Mouse (Mus musculus) CD8-positive naive resting alpha-beta T cell, adult 2 months (primary cell): ENCODE data around the gene Usp47.

Experiments used
- DNase-seq, 2 experiments: peaks; one replicate each; pipeline ENCODE4 v3.0.0; 2022; ENCODE audit warnings: low read depth in 2 of 2, low spot score in 2 of 2

Usp47 gene

DNA sequence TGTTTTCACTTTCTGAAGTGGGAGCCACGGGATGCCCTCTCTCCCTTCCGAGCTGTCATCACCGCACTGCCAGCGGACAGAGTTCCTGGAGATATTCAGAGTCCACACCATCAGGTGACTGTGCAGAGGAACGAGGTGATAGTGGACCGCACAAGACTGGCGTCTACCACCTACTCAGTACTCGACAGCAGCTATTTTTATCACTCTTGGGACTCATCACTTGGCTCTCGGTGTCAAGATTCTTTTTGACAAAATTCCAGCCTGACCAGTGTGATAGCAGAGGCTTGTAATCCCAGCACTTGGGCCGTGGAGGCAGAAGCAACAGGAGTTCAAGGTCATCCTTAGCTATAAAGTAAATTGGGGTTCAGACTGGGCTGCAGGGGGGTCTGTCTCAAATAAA is 125.8 kb downstream of the Usp47 start:
- no peak for DNase-seq

- no peak for DNase-seq
Measured at GRCm38 (mm10) chr7:112154445-112154844, 131.1 kb downstream of the Usp47 start.

DNA sequence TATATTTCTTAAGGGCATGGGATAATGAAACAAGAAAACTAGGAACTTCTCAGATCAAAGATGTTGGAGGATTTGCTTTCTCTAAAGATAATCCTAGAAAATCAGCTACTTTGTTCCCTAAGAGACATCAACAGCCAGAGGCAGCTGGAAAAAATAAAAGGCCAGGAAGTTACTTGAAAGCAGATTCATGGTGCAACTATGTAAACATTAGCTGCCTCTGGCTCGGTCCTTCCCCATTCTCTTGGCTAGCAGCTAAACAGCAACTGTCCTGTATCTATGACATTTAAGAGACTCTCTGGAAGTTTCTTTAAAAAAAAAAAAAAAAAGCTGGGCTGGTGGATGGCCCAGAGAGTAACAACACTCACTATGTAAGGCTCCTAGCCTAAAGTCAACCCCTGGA is 131.9 kb downstream of the Usp47 start:
- no peak for DNase-seq

DNA sequence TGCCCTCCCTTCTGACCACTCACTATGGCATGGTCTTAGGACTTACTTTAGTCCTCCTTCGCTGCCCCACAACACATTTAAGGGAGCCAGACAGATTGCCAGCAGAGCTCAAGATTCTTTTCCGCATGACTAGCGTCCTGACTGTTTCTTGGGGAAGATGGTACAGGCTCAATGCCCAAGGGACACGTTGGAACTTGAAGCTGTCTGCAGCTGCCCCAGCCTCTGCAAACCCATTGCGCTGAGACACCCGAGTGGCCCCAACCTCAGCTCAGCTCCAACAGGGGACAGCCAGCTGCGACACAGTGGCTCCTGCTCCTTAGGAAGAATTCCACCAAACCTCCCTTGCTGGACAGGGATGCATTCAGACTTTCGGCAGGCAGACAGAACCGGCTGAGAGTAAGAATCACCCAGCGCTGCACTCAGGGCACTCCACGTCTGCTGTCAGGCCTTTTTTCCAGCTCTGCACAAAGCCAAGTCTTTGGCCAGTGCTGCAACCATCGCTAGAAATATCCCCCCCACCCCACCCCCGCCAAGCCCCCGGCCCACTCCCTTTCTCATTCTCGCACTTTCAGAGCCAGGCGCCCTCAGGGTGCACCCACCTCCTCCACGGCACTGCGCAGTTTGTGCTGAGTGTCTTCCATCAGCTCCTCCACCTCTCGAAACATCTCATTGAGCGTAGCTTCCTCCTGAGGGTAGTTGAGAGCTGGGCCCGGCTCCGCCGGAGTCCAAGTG is 134.4 kb downstream of the Usp47 start:
- DNase-seq = no peak

DNA sequence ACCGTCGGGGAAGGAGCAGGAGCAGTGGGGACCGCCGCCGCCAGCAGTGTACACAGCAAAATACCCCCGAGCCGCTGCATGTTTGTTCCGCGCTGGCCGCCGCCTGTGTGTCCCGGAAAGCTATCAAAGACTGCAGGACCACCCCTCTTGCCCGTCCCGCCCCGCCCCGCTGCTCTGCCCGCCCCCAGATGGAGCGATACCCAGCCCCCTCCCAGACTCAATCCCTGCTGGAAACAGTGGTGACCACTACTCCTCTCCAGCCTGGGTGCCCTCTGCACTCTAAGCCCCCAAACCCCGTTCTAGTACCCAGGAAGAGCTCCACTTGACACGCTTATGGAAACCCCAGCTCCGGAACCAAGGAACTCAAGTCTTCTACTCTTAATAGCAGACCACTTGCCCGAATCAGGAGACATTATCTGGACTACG is 135.0 kb downstream of the Usp47 start:
- no peak for DNase-seq

DNA sequence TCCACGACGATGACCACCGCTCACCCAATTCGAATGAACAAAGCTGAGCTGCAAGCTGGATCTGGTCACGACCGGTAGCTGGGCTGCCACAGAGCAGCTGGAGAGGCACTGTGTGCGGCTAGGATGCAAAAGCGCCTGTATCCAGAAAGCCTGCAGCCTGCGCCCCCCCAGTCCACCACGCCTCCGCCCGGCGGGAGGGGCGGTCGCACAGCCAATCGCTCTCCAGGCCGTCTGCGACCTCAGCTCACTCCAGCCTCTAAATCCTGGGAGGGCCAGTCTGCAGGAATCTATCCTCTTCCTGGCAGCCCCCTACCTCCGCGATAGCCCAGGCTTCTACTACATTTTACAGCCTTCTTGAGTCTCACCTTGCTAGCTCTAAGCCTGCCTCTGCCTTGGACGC is 135.6 kb downstream of the Usp47 start, which contains the start of gene Dkk3:
TSS of gene Dkk3 (minus strand) at position 116 of the 400 bp plus-strand sequence.
- no peak for DNase-seq

- no peak for DNase-seq
Measured at GRCm38 (mm10) chr7:112159835-112160234, 136.5 kb downstream of the Usp47 start.
